Mouse (Mus musculus) thymus, postnatal 36 days (tissue): ENCODE measurements at regions not wholly inside any gene's neighbourhood (a gene's known extent, or its start where the extent isn't known, plus 50 kb on each side); places are given as distances from the start of the nearest gene placed in this dataset.
A peak's percentile ranks its signal among the peaks of the same experiment; 100 is the strongest.

ENCODE experiments used
- DNase-seq, 2 experiments: peaks; one replicate each; pipeline ENCODE4 v3.0.0; 2022; ENCODE audit warnings: mixed read lengths in 2 of 2

- no peak for DNase-seq
Measured at GRCm38 (mm10) chr9:122629171-122629904, 117.8 kb upstream of the Topaz1 start.

GRCm38 (mm10) chr9:122631793-122632192 lies 115.4 kb upstream of the Topaz1 start:
- no peak for DNase-seq

- DNase-seq = no peak
Measured at GRCm38 (mm10) chr9:122633484-122633883, 113.7 kb upstream of the Topaz1 start.

GRCm38 (mm10) chr9:122635138-122635964 lies 111.8 kb upstream of the Topaz1 start:
- DNase-seq = no peak

GRCm38 (mm10) chr9:122637591-122637990 lies 109.6 kb upstream of the Topaz1 start:
- DNase-seq = no peak

DNA sequence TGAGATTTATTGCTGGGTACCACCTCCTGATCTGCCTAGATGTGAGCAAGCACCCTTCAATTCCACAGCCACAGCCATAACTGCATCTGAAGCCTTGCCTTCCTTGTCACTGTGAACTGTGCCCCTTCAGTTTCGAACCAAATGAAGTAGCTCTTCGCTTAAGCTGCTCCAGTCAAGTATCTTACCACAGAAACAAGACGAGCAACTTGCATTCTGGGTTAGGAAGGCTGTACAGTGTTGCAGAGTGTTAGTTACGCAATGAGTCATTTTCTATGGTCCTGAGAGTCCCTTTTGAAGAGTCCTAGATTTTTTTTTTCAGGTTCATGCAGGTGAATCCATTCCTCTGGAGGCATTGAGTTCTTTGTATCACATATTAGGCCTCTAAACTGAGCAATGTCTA lies 107.9 kb upstream of the Topaz1 start:
- DNase-seq = no peak

- DNase-seq = no peak
Measured at GRCm38 (mm10) chr9:122642913-122643312, 104.2 kb upstream of the Topaz1 start.

GRCm38 (mm10) chr9:122645569-122645968 lies 101.6 kb upstream of the Topaz1 start:
- no peak for DNase-seq

DNA sequence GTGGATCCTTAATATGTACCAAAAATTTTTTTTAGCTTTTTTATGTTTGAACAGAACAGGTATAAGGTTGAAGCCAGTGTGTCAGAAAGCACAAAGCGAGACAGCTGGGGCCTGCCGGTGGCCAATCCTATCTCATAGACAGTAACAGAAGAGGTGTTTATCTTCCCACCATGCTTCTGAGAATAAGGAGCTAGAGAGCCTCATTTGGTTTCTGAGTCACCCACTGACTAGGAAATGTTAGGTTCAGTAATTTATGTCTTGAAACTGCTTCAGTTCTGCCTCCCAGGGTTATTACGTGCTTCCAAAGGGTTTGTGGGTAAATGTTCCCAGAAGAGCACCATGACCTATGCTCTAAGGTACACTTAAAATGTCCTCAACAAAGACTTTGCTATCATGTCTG lies 96.3 kb upstream of the Topaz1 start:
- DNase-seq = no peak

DNA sequence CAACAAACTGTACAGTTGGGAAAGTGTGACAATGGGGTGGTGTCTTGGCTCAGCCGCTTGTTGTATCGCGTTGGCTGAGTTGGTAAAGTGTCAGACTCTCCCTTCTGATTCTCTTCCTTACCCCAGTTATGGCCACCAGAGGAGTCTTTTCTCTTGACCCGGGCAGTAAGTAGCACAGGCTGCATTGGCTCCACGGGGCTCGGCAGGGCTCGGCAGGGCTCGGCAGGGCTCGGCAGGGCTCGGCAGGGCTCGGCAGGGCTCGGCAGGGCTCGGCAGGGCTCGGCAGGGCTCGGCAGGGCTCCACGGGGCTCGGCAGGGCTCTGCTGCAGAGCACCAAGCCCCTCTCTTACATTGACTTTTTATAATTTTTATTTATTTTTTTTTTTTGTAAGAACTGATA lies 91.6 kb upstream of the Topaz1 start:
- peak; percentile 46 to 61 for DNase-seq

DNA sequence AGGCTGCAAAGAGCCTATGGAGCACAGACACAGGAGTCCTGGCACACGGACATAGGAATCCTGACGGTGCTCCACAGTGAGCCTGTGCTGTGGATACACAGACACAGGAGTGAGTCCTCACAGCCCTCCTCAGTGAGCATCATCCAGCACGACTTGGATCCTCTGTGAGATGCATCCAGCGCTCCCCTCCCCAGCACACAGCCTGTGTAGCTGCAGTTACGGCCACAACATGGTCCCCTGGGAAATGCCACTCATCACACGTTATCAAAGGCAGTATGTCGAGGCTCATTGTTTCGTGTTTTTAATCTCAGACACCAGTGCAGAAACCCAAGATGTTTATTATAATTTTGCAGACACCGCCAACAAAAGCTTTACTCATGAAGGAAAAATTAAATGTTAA lies 87.1 kb upstream of the Topaz1 start:
- DNase-seq = no peak

DNA sequence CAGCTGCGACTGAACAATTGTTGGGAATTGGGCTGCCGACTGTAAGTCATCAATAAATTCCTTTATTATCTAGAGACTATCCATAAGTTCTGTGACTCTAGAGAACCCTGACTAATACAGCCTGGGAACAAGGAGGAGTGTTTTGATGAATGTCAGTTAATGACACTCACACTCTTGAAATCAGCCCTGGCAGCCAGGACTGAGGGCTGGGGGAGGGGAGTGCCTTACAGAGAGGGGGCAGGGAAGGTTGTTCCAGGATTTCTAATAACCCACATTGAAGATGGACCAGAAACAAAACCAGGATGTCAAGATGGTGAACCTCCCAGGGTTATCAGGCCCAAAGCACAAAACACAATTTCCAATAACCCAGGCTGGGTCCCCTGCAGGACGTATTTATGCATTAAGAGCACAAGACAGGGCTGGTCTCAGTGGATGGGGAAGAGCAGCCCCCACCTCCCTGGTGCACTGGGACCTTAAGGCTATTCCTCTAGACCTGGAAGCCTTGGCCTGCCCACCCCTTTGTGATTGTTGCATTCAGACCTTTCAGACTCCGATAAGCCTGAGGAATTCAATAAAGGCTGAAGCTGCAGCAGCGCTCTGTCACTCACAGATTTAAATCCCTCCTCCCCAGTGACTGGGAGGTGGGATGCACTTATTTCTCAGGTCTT lies 80.0 kb upstream of the Topaz1 start:
- no peak for DNase-seq

GRCm38 (mm10) chr9:122667646-122667981 lies 79.5 kb upstream of the Topaz1 start:
- DNase-seq = no peak

DNA sequence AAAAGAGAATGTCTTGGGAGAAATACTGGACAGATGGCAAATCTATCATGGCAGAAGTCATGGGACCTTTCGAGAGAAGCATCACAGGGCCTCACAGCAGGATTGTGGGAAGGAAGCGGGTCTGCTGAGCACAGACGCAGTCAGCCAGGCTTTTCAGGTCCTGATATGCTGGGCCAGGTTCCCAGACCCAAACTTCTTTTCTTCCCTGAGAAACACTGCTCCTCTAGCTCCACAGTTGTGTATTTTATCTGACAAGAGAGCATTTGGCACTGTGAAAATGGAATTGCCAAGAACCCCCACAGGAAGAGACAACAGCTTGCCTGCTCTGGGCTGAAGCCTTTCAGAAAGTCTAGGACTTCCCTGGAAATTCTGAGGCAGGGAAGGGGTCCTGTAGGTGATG lies 73.4 kb upstream of the Topaz1 start:
- no peak for DNase-seq

DNA sequence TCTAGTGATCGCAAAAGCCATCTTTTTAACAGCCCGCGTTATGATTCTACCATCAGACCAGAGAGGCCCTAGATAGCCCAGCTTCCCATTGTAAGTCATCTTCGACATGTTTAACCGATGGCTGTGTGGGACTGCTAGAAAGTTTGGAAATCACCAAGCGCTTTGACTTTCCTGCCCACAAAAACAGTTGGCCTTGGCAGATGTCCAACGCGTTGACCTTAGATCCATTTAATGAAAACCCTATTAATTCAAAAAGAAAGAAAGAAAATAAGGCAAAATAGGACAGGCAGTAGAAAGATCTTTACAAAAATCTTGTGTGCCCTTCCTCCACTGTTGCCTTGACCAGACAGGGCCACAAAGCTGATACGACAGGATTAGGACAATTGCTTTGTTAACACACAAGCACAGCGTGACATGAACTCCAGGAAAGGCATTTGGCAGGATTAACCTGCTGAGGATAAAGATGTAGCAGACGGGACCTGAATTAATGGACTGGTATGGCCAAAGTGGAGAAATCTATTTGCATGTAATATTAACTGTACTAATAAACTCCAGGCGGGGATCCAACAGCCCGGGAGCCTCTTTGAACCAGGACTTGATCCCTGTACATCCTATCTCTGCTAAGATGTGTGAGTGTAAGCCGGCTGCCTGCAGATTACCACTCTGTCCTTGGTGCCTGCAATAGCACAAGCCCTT lies 69.0 kb upstream of the Topaz1 start:
- DNase-seq = no peak

GRCm38 (mm10) chr9:122687170-122687569 lies 60.0 kb upstream of the Topaz1 start:
- no peak for DNase-seq

DNA sequence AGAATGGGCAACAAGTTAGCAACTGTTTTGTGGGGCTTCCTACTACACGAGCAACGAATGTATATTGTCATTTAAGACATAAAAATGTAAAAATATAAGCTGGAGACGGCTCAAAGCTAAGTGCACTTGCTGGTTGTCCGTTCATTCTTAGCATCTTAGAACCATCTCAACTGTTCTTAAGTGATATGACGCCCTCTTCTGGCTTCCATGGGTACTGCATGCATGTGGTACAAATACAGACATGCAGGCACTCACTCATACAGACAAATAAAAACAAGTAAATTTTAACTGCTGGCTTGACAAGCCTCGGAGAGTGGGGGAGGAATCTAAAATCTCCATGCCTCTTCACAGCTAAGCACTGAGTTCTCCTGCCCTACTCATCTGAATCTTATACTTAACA lies 55.3 kb upstream of the Topaz1 start:
- DNase-seq = no peak

GRCm38 (mm10) chr9:122695724-122696123 lies 51.4 kb upstream of the Topaz1 start:
- no peak for DNase-seq
